Mouse (Mus musculus): Measurements from ENCODE around the gene Mapk10. TPM values are rescaled to one million over a fixed set of nuclear protein-coding genes. Genes with fewer than 3 reads are reported as not detected.
"Not testable (repeated sequence)": the region's sequence is repeated elsewhere in the genome, so short reads cannot be mapped to it uniquely, and the experiment has no call there.

The Mapk10 gene
- polyA plus RNA-seq, 1 experiment: 0.42 TPM

- DNase-seq (ENCODE audit: low read depth, low spot score): no peak
- WGBS: 93% methylated on average over 4 of the region's 4 CpGs
Observed at GRCm38 (mm10) chr5:102898301-102898700, 312.8 kb downstream of the Mapk10 start.

GRCm38 (mm10) chr5:102892226-102892625 lies 318.9 kb downstream of the Mapk10 start:
- 93% methylated on average over 11 of the region's 11 CpGs for whole genome bisulfite sequencing
- no peak for DNase-seq (ENCODE audit: low read depth, low spot score)

DNA sequence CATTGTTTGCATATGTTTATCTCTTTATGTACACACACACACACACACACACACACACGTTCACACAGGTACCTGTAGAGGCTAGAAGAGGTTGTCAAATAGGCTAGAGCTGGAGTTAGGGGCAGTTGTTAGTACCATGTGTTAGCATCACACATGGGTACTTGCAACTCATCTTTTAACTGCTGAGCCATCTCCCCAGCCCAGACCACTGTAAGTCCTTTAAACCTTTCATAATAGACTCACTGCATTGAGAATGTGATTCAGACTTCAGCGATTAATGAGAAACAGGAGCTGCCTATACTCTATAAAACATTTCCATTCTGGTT lies 322.0 kb downstream of the Mapk10 start:
- 67% methylated on average over 2 of the region's 2 CpGs for WGBS
- DNase-seq (ENCODE audit: low read depth, low spot score): no peak

DNA sequence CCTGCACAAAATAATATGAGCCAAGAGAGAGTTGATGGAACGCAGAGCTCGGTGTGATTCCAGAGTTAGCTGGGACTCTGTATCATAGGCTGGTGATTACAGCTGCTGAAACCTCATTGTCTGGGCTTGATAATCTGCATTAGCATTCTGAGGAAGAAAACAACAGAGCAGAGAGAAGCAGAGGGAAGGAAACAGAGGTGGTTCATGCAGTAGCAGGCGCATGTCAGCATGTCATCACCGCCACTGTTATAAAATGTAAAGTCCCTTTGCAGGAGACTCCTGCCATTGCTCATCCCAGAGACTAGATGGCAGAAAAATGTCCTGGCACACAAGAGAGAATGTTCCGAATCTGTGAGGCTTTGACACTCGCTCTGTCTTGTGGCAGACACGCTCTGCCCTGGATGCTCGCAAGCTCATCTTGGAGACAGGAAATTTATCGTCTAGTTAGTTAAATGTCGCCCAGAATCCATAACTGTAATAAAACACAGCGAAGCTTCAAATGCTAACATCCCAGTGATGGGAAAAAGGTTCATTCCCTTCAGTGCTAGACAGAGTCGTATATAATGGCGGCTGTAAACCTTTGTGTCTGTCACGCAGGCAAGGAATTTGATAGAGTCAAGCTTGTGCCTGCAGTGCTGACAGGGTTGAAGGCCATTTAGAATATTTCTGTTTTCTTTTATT lies 322.5 kb downstream of the Mapk10 start:
- DNase-seq (ENCODE audit: low read depth, low spot score): no peak
- 72% methylated on average over 14 of the region's 14 CpGs for WGBS

DNA sequence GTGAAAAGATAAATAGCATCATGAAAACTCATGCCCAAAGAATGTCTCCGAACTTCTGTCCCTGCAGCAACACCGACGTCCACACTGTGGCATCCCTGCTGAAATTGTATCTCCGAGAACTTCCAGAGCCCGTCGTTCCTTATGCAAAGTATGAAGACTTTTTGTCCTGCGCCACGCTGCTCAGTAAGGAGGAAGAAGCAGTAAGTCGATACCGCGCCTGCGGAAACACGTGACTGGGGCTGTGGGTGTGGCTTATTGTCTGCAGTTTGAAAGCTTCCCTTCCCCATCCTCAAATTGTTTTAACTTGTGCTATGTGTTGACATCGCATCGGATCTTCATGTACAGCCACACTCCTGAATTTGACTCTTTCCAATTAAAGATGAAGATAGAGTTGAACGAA lies 335.5 kb downstream of the Mapk10 start:
- WGBS: 80% methylated on average over 16 of the region's 16 CpGs
- DNase-seq (ENCODE audit: low read depth, low spot score): no peak

DNA sequence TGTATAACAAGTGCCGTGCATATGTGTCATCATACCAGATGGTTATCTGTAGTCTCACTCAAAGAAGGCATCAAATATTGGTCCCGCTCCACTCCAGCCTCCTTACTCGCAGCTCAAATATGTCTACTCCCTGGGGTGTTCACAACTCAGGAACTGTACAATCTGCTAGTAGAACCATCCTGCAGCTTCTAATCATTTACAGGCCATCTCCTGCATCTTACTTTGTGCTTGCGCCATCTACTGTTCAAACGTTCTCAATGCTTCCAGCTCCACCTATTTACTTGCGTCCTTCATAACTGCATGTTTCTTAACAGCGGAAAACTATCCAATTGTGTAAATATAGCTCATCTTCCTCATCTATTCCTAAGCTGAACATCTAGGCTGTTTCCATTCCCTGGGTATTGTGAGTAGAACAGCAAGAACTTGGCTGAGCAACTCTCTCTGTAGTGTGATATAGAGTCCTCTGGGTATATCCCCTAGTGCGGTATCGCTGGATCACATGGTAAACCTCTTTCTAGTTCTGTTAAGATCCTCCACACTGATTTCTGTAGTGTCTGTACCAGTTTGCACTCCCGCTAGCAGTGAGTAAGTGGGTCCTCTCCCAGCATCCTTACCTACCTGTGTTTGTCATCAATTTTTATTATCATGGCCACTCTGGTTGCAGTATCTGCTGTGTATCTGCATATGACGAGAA lies 336.4 kb downstream of the Mapk10 start:
- peak; percentile 43 for DNase-seq (ENCODE audit: low read depth, low spot score)

GRCm38 (mm10) chr5:102872996-102873395 lies 338.1 kb downstream of the Mapk10 start:
- WGBS: 91% methylated on average over 9 of the region's 9 CpGs
- DNase-seq (ENCODE audit: low read depth, low spot score): not testable (repeated sequence)

More for the DNA sequence above, 336.4 kb downstream of the Mapk10 start:
- WGBS: 36% methylated on average over 11 of the region's 11 CpGs

DNA sequence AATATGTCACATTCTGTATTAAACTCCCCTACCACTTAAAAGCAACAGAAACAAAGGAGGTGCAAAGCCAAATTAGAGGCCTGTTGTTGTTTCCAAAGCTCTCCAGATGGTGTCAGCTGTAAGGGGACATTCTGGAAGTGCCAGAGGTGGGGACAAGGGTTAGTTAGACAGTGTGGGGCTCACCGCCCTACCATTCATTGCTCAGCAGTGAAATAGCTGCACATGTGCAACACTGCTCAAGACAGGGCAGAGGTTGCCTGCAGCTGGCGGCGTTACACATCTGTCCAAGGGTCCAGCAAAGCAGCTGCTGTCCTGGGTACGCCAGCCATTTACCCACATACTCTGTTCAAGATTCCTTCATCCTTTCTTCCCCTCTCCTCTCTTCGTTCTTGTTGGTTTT lies 342.9 kb downstream of the Mapk10 start:
- DNase-seq (ENCODE audit: low read depth, low spot score): no peak

GRCm38 (mm10) chr5:102859749-102860148 lies 351.4 kb downstream of the Mapk10 start:
- 48% methylated on average over 11 of the region's 11 CpGs for WGBS
- DNase-seq (ENCODE audit: low read depth, low spot score): no peak

More for the DNA sequence above, 342.9 kb downstream of the Mapk10 start:
- 65% methylated on average over 5 of the region's 5 CpGs for WGBS

DNA sequence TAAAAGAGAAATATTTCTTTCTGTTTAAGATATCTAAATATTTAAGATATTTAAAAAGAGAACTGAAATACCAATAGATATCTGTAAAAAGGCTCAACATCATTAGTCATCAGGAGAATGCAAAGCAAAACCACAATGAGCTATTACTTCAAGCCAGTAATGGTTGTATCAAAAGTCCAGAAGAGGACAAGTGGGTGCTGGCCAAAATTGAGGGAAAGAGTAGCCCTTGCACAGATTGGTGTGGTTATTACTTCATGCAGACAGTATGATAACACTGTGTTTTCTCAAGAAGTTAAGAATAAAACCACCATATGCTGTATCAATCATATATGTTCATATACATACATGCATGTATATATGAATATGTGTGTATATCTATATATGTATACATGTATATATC lies 353.1 kb downstream of the Mapk10 start:
- no peak for DNase-seq (ENCODE audit: low read depth, low spot score)

Other genes starting within 250 kb of the Mapk10 start
- gene Ptpn13, start 213.9 kb upstream of the Mapk10 start, polyA plus RNA-seq (2012; rRNA removed): 1.4 and 2.0 TPM in 2 replicates